Mouse (Mus musculus): ENCODE results near the gene Gkn2. TPM values are rescaled to one million over a fixed set of nuclear protein-coding genes. Genes with fewer than 3 reads are reported as not detected.

Gene Gkn2
- total and polyA plus RNA-seq, 3 experiments: not detected

- peak; percentile 69 to 86 (median 81) for TF ChIP-seq CTCF (IDR thresholded peaks at IDR 0.05 in 2 of 3, conservative IDR thresholded peaks at IDR 0.05 in 1 of 3; ENCODE audit: control insufficient read depth in 1 of 3, insufficient read depth in 1 of 3, low read depth in 2 of 3, low read length in 3 of 3, poor library complexity in 1 of 3, severe bottlenecking in 1 of 3)
- TF ChIP-seq MYB (IDR thresholded peaks at IDR 0.05; ENCODE audit: low read depth, low read length): no peak
- TF ChIP-seq RAD21 (IDR thresholded peaks at IDR 0.05; ENCODE audit: low read depth, low read length): peak; percentile 65
- no peak for TF ChIP-seq ZKSCAN1 (IDR thresholded peaks at IDR 0.05; ENCODE audit: low read depth, low read length)
- TF ChIP-seq ELF1 (IDR thresholded peaks at IDR 0.05; ENCODE audit: low read depth, low read length): no peak
- no peak for TF ChIP-seq NRF1 (IDR thresholded peaks at IDR 0.05; ENCODE audit: insufficient read depth, low read depth, low read length, poor library complexity, severe bottlenecking)
- TF ChIP-seq EP300 (IDR thresholded peaks at IDR 0.05; ENCODE audit: low read depth in 1 of 2, low read length in 2 of 2): no peak
- TF ChIP-seq TCF12 (IDR thresholded peaks at IDR 0.05; ENCODE audit: low read depth, low read length): no peak
- no peak for TF ChIP-seq MAX (IDR thresholded peaks at IDR 0.05; ENCODE audit: low read length)
- TF ChIP-seq POLR2AphosphoS2 (IDR thresholded peaks at IDR 0.05; ENCODE audit: low read length): no peak
- peak; percentile 97 for TF ChIP-seq ZNF384 (IDR thresholded peaks at IDR 0.05; ENCODE audit: low read depth, low read length)
- no peak for TF ChIP-seq TAL1 (IDR thresholded peaks at IDR 0.05; ENCODE audit: low read length)
- no peak for TF ChIP-seq USF2 (IDR thresholded peaks at IDR 0.05; ENCODE audit: borderline replicate concordance in 1 of 2, insufficient read depth in 1 of 2, low read depth in 1 of 2, low read length in 2 of 2)
- no peak for TF ChIP-seq RCOR1 (IDR thresholded peaks at IDR 0.05; ENCODE audit: low read depth, low read length)
- TF ChIP-seq POLR2A (IDR thresholded peaks at IDR 0.05; ENCODE audit: control insufficient read depth in 1 of 2, insufficient read depth in 1 of 2, low read depth in 1 of 2, low read length in 2 of 2, poor library complexity in 1 of 2): no peak
- no peak for TF ChIP-seq SIN3A (IDR thresholded peaks at IDR 0.05; ENCODE audit: low read length)
- TF ChIP-seq ETS1 (IDR thresholded peaks at IDR 0.05; ENCODE audit: low read depth, low read length): no peak
- no peak for TF ChIP-seq E2F4 (IDR thresholded peaks at IDR 0.05; ENCODE audit: borderline replicate concordance, low read depth, low read length)
- no peak for TF ChIP-seq JUND (IDR thresholded peaks at IDR 0.05; ENCODE audit: low read depth, low read length)
Measured at GRCm38 (mm10) chr6:87386203-87386602, 13.0 kb downstream of the Gkn2 start (continued).

- H3K36me3 ChIP-seq (ENCODE audit: control insufficient read depth in 1 of 2, insufficient read depth in 2 of 2, low read length in 2 of 2): 0 out of 4 replicates have a peak, but pooled peaks cover 0 to 2% of the 10 kb centered on the region in 2 experiments
- H3K4me1 ChIP-seq (ENCODE audit: control insufficient read depth in 1 of 2, insufficient read depth in 2 of 2, low read length in 2 of 2): peaks cover 3 to 5% of the 10 kb centered on the region in 2 experiments; a peak in 3 of 4 replicates
- no peaks in the 10 kb centered on the region for H3K79me2 ChIP-seq (ENCODE audit: control insufficient read depth, insufficient read depth, low read length, poor library complexity)
- TF ChIP-seq SMC3 (IDR thresholded peaks at IDR 0.05; ENCODE audit: low read depth, low read length) (no peak), MYB (IDR thresholded peaks at IDR 0.05; ENCODE audit: low read depth, low read length) (no peak), CHD1 (IDR thresholded peaks at IDR 0.05; ENCODE audit: low read depth, low read length) (no peak), RCOR1 (IDR thresholded peaks at IDR 0.05; ENCODE audit: low read depth, low read length) (no peak), NELFE (IDR thresholded peaks at IDR 0.05; ENCODE audit: low read depth, low read length) (no peak), ZMIZ1 (IDR thresholded peaks at IDR 0.05; ENCODE audit: low read depth, low read length) (no peak), TAL1 (IDR thresholded peaks at IDR 0.05; ENCODE audit: low read length) (no peak), USF1 (IDR thresholded peaks at IDR 0.05; ENCODE audit: low read depth, low read length) (no peak), POLR2AphosphoS2 (IDR thresholded peaks at IDR 0.05; ENCODE audit: low read length) (no peak), POLR2AphosphoS5 (IDR thresholded peaks at IDR 0.05; ENCODE audit: borderline replicate concordance, low read depth, low read length) (no peak), MYC (IDR thresholded peaks at IDR 0.05; ENCODE audit: low read depth, low read length) (no peak), GATA1 (IDR thresholded peaks at IDR 0.05; ENCODE audit: low read depth, low read length) (no peak), E2F4 (IDR thresholded peaks at IDR 0.05; ENCODE audit: borderline replicate concordance, low read depth, low read length) (no peak), KAT2A (conservative IDR thresholded peaks at IDR 0.05; ENCODE audit: low read depth, low read length) (no peak)
- no peak overlapping the region for H3K9ac ChIP-seq (ENCODE audit: control insufficient read depth, low read depth, low read length, poor library complexity, severe bottlenecking)
- H3K4me3 ChIP-seq (ENCODE audit: control insufficient read depth in 1 of 2, insufficient read depth in 1 of 2, low read depth in 2 of 2, low read length in 2 of 2): no peak overlapping the region
- DNase-seq (ENCODE audit: low read depth, low spot score): no peak
- H3K27me3 ChIP-seq (ENCODE audit: control insufficient read depth in 1 of 2, insufficient read depth in 2 of 2, low read length in 2 of 2): peaks cover 2 to 9% of the 10 kb centered on the region in 2 experiments
- H3K27ac ChIP-seq (ENCODE audit: control insufficient read depth, low read depth, low read length): no peak overlapping the region
- no peaks in the 10 kb centered on the region for H3K9me3 ChIP-seq (replicated peaks; ENCODE audit: insufficient read depth, low read length)
Measured at GRCm38 (mm10) chr6:87386681-87387080, 13.5 kb downstream of the Gkn2 start.

All from MEL (cell line).